Mouse (Mus musculus): ENCODE data around the gene Pnkd. TPM values are rescaled to one million over a fixed set of nuclear protein-coding genes. Genes with fewer than 3 reads are reported as not detected.
A peak's percentile ranks its signal among the peaks of the same experiment; 100 is the strongest.

Gene Pnkd
- polyA plus RNA-seq, 1 experiment from 2014 or later, result 85.3 TPM

DNA sequence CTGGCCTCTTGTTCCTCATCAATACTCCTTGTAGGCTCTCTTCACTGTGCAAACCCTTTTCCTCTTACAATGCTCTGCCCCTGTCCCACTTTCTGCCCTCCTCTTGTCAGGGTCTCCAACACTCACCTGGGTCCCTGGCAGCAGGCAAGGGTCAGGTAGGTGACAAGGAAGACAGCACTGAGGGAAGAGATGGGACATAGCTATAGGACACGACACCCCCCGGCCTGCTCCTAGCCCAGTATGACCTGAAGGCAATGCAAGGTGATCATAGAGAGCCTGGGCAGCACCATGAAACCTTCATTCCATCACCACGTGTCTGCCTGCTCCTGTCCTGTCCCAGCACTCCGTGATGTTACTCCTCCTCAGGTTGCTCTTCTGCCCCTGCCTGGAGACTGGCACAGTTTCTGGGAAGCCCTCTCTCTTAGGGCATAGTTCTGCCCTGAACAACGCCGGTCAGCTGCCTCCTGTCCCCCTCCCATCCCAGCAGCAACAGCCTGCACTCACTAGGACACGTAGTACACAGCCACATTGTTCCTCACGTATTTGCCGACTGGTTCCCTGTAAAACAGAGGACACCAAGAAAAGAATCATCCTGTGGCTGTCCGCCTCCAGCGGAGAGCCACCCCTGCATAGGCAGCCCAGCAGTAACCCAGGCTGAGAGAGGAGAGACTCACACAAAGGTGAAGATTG lies 7.7 kb downstream of the Pnkd start:
- peaks cover 31% of the 10 kb centered on the region for H3K36me3 ChIP-seq
- H3K9ac ChIP-seq (replicated peaks), result no peak overlapping the region
- no peak overlapping the region for H3K4me3 ChIP-seq
- peaks cover 15% of the 10 kb centered on the region for H3K4me1 ChIP-seq
- no peaks in the 10 kb centered on the region for H3K9me3 ChIP-seq
- H3K4me2 ChIP-seq (replicated peaks), result no peak overlapping the region
- no peak for ATAC-seq (ENCODE audit: low FRiP score, low read depth)
- H3K27me3 ChIP-seq, result no peaks in the 10 kb centered on the region
- WGBS, result 89% methylated on average over 11 of the region's 11 CpGs
- H3K27ac ChIP-seq (replicated peaks), result no peak overlapping the region

DNA sequence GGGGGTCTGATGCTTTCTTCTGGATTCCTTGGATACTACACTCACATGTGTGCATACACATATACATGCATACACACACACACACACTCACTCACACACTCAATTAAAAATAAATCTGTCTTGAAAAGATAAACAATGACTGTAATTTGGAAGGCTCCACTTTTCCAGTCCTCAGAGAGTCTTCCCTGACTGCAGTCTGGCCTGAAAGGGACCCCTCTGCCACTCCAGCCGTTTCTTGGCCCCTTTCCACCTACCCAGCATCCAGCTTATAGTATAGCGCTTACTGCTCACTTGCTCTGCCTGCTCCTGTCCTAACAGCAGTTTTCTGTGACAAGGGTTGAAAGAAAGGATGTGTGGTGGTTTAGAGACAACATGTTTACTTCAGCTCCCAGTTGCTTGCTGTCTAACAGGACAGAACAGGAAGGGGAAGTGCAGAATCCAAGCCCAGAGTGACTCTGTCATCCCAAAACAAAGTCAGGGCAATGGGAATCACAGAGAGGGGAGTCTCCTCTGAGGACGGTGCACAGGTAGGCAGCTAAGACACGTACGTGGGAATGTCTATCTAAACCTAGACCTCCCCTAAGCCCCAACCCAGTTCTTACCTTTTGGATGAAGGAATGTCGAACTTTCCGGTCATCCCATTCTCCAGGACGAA lies 8.7 kb downstream of the Pnkd start:
- no peak overlapping the region for H3K9ac ChIP-seq (replicated peaks)
- peaks cover 15% of the 10 kb centered on the region for H3K4me1 ChIP-seq
- no peak overlapping the region for H3K4me3 ChIP-seq
- no peak overlapping the region for H3K27ac ChIP-seq (replicated peaks)
- H3K4me2 ChIP-seq (replicated peaks), result no peak overlapping the region
- 92% methylated on average over 8 of the region's 8 CpGs for WGBS
- no peak for ATAC-seq (ENCODE audit: low FRiP score, low read depth)
- H3K36me3 ChIP-seq, result peaks cover 31% of the 10 kb centered on the region
- H3K27me3 ChIP-seq, result no peaks in the 10 kb centered on the region
- no peaks in the 10 kb centered on the region for H3K9me3 ChIP-seq

DNA sequence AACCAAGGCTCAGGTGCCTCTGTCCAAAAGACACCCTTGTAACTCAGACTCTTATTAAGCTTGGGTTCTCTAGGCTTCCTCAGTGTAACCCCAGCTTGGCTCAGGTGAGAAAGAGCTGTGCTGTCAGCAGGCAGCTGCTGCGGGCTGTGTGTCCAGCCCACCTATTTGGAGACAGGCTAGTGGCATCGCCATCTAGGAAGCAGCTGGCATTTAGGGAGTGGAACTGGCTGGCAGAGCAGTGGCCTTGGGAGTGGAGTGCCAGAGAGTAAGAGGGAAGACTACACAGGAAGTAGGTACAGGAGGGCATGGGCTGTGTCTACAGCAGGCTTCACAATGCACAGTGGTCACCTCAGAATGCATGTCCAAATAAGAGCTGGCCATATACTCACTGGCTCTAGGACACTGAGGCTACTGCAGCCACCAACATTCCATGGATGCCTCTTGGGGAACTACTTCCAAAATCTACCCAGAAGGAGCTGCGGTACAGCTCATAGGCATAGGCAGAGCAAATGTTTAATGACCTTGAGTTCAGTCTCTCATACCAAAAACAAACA lies 9.4 kb downstream of the Pnkd start:
- ATAC-seq (ENCODE audit: low FRiP score, low read depth), result no peak
- peaks cover 24% of the 10 kb centered on the region; the same call in 1 of the 2 replicates for H3K36me3 ChIP-seq
- no peaks in the 10 kb centered on the region for H3K9me3 ChIP-seq
- WGBS, result 91% methylated on average over 3 of the region's 3 CpGs
- no peak overlapping the region for H3K4me3 ChIP-seq
- H3K9ac ChIP-seq (replicated peaks), result no peak overlapping the region
- peaks cover 15% of the 10 kb centered on the region for H3K4me1 ChIP-seq
- H3K27ac ChIP-seq (replicated peaks), result no peak overlapping the region
- no peaks in the 10 kb centered on the region for H3K27me3 ChIP-seq
- no peak overlapping the region for H3K4me2 ChIP-seq (replicated peaks)

DNA sequence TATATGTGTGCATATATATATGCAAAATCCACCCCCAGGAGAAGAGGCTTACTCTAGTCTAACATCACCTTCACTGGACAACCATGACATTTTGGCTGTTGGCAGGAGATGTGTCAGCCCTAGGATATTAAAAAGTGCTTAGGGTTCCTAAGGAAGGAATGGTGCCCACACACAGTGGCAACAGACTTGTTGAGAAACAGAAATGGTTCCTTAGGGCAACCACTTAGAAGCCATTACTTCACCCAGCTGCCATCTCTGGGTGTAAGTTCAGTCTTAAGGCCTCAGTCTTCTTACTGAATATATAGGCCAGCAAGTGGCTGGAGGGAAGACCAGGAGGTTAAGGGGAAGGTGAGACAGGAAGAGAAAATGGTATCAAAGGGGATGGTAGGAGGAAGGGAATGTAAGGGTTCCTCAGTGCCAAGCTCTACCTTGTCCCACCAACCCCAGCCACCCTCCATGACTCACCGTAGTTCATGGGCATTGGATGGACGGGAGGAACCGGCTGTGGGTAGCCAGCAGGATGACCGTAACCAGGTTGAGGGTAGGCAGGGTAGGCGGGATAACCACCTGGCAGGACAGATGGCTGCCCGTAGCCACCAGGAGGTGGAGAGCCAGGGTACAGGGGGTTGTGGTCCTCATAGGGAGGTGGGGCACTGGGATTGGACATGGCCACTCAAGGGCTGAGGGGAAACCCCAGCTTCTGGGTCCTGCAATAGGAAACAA lies 10.2 kb downstream of the Pnkd start:
- H3K27me3 ChIP-seq, result no peaks in the 10 kb centered on the region
- H3K4me2 ChIP-seq (replicated peaks), result 0 out of 2 replicates have a peak overlapping the region, but pooled peaks have one; percentile 27
- peak overlapping the region; percentile 79 for H3K27ac ChIP-seq (replicated peaks)
- peak; percentile 28; the same call in 1 of the 2 replicates for ATAC-seq (ENCODE audit: low FRiP score, low read depth)
- peaks cover 24% of the 10 kb centered on the region; the same call in 1 of the 2 replicates for H3K36me3 ChIP-seq
- H3K9ac ChIP-seq (replicated peaks), result peak overlapping the region; percentile 12; the same call in 1 of the 2 replicates
- H3K4me1 ChIP-seq, result peaks cover 15% of the 10 kb centered on the region
- no peak overlapping the region for H3K4me3 ChIP-seq
- H3K9me3 ChIP-seq, result no peaks in the 10 kb centered on the region
- WGBS, result 89% methylated on average over 6 of the region's 6 CpGs

DNA sequence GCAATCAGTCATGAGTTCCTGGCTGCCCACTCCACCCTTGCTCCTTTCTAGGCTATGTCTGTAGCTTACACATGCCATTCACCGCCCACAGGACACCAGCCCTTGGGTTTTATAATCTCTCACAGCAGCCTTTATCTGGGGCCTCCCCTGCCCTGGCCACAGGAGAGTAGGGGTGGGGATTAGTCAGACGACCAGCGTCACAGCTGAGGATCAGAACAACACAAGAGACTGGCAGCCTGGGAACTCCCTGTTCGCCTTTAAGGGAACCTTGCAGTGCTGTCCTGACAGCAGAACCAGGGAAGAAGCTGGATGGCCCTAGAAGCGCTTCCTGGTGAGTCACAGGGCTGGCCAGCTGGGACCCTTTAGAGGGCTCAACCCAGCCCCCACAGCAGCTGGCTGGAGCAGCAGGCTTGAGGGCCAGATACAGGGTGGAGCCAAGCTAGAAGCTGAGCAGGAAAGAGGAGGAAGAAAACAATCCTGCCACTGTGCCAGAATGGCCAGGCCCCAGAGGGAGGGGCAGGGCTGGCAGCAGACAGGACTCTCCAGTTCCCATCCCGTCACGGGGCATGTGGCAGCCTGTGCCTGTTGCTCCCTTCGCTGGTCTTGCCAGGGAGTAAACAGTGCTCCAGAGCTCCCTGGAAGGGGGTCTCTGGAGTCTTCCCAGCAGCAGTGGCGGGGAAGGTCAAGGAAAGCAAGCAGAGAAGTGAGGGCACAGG lies 10.9 kb downstream of the Pnkd start:
- no peaks in the 10 kb centered on the region for H3K27me3 ChIP-seq
- H3K36me3 ChIP-seq, result peaks cover 16% of the 10 kb centered on the region; the same call in 1 of the 2 replicates
- peaks cover 15% of the 10 kb centered on the region for H3K4me1 ChIP-seq
- H3K27ac ChIP-seq (replicated peaks), result peak overlapping the region; percentile 79
- WGBS, result 20% methylated on average over 9 of the region's 9 CpGs
- ATAC-seq (ENCODE audit: low FRiP score, low read depth), result peak; percentile 76
- no peak overlapping the region for H3K4me3 ChIP-seq
- peak overlapping the region; percentile 27; the same call in 1 of the 2 replicates for H3K4me2 ChIP-seq (replicated peaks)
- no peaks in the 10 kb centered on the region for H3K9me3 ChIP-seq
- H3K9ac ChIP-seq (replicated peaks), result peak overlapping the region; percentile 12

DNA sequence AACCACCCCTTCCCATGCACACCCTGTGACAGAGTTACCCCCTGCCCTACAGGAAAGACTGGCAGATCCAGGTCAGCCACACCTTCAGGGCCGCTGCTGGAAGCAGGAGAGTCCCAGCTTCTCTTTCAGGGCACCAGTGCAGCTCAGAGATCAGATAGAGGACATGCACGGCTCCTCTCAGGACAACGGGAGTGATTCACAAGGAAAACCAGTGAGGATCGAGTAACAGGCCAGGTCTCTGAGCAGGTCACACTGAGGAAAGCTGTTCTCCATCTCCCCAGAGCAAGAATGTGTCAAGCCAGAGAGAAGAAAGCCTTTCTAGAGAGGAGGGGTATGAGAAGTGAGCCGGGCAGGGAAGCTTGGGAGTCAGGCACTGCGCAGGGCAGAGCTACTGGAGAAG lies 11.7 kb downstream of the Pnkd start:
- Histone ChIP-seq H3K9me3 (no peaks in the 10 kb centered on the region), H3K9ac (replicated peaks) (no peak overlapping the region; the same call in 1 of the 2 replicates), H3K4me1 (peaks cover 15% of the 10 kb centered on the region), H3K27ac (replicated peaks) (peak overlapping the region; percentile 79; the same call in 1 of the 2 replicates), H3K36me3 (peaks cover 13% of the 10 kb centered on the region; the same call in 1 of the 2 replicates), H3K27me3 (no peaks in the 10 kb centered on the region), H3K4me2 (replicated peaks) (no peak overlapping the region), H3K4me3 (no peak overlapping the region)
- no peak for ATAC-seq (ENCODE audit: low FRiP score, low read depth)
- 69% methylated on average over 6 of the region's 6 CpGs for WGBS

DNA sequence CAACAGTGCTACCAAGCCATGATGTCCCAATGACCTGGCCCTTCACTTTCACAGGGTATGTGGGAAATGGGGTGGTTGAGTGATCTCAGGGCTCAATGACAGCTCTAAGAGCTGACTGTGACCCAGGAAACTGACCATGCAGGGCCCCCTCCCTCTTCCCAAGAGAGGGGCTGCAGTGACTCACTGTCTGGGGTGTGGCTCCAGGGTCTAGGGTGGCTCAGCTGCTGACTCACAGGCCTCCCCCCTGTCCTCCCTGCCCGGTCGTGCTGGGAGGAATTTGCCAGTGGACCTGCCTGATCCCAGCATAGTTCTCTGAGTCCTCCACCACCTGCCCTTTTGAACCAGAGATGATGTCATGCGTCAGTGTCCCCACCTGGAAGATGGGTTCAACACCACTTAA lies 12.5 kb downstream of the Pnkd start:
- Histone ChIP-seq H3K27ac (replicated peaks) (no peak overlapping the region), H3K36me3 (peaks cover 13% of the 10 kb centered on the region; the same call in 1 of the 2 replicates), H3K9ac (replicated peaks) (no peak overlapping the region), H3K4me3 (no peak overlapping the region), H3K4me2 (replicated peaks) (no peak overlapping the region), H3K27me3 (0 out of 2 replicates have a peak, but pooled peaks cover 3% of the 10 kb centered on the region), H3K9me3 (no peaks in the 10 kb centered on the region), H3K4me1 (peaks cover 15% of the 10 kb centered on the region)
- 66% methylated on average over 3 of the region's 3 CpGs for WGBS
- no peak for ATAC-seq (ENCODE audit: low FRiP score, low read depth)

DNA sequence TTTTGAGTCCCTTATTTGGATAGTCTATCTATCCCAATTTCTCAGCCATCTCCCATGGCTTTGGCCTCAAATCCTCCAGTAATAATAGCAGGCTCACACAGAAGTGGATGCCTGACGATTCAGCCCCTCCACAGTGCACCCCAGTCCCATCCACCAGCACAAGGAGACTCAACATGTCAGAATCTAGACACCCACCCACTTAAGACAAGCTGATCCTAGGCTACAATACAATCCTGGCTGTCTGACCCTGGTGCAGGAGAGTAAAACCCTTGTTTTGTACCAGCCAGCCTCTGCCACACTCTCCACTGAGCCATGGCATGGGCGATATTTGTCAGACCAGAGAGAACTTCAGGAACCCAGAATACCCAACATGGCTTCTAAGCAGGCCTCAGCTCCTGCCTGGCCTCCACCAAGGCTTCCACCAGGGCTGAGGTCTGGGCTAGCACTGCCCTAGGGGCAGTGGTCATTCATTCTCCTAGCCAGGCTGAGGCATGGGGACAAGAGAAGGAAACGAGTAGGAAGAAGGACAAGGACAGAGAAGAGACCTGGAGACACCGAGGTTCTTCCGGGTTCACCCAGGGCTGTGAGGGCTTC lies 13.5 kb downstream of the Pnkd start:
- no peak overlapping the region for H3K9ac ChIP-seq (replicated peaks)
- no peak overlapping the region for H3K27ac ChIP-seq (replicated peaks)
- 84% methylated on average over 5 of the region's 5 CpGs for WGBS

DNA sequence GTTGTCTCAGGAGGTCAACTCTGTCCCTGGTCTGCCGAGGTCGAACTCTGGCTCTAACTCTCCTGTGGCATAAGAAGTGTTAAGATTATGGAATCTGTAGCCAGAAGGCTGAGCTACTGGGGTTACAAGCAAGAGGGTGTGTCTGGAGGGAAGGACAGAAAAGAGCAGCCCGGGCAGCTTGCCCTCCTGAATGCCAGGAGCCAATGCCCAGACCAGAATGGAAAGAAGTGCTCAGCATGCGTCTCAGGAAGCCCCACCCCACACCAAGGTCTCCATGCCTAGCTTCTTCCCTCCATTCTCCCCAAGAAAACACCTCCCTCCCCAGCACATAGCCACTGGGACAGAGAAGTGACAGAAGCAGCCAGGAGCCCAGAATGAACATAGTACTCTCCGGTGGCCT lies 14.3 kb downstream of the Pnkd start:
- no peak overlapping the region for H3K27ac ChIP-seq (replicated peaks)
- no peak overlapping the region for H3K9ac ChIP-seq (replicated peaks)
- ATAC-seq (ENCODE audit: low FRiP score, low read depth), result no peak
- peaks cover 17% of the 10 kb centered on the region for H3K27me3 ChIP-seq
- H3K4me2 ChIP-seq (replicated peaks), result no peak overlapping the region
- H3K36me3 ChIP-seq, result peaks cover 4% of the 10 kb centered on the region; the same call in 1 of the 2 replicates
- WGBS, result 79% methylated on average over 5 of the region's 5 CpGs
- no peak overlapping the region for H3K4me3 ChIP-seq
- H3K9me3 ChIP-seq, result no peaks in the 10 kb centered on the region
- H3K4me1 ChIP-seq, result peaks cover 23% of the 10 kb centered on the region

More for the DNA sequence above, 13.5 kb downstream of the Pnkd start:
- Histone ChIP-seq H3K4me3 (no peak overlapping the region), H3K27me3 (peaks cover 10% of the 10 kb centered on the region; the same call in 1 of the 2 replicates), H3K4me1 (peaks cover 16% of the 10 kb centered on the region), H3K4me2 (replicated peaks) (no peak overlapping the region), H3K36me3 (peaks cover 8% of the 10 kb centered on the region; the same call in 1 of the 2 replicates), H3K9me3 (no peaks in the 10 kb centered on the region)
- ATAC-seq (ENCODE audit: low FRiP score, low read depth), result no peak

DNA sequence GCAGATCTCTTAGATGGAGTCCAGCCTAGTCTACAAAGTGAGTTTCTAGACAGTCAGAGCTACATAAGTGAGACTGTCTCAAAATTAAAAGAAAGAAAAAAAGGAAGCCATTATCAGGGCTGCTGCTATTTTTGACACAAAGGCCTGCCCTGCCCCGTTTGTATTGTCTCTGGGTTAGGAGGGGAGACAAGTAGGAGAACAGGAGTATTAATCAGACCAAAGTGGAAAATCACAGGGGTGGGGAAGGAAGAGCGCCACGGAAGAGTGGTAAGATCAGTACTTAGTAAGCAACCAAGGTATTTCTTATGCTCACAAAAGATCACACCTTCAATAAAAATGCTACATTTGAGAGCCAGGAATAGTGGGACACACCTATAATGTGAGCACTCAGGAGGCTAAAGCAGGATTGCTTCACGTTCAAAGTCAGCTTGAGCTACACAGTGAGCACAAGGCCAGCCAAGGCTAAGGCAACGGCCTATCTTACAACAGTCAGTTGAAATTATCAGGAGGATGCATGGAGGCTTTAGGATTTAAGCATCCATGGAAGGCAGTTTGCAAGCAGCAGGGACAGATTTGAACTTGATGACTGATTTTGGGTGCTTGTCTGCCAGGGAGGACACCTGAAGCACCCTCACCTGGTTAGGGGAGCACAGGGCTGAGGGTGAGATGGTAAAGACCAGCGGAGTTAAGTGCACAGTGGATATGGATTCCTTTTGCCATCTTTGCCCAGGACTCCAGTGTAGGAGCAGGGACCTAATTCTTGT lies 15.8 kb downstream of the Pnkd start:
- H3K4me2 ChIP-seq (replicated peaks), result no peak overlapping the region
- H3K27ac ChIP-seq (replicated peaks), result no peak overlapping the region
- peaks cover 4% of the 10 kb centered on the region; the same call in 1 of the 2 replicates for H3K36me3 ChIP-seq
- no peak overlapping the region for H3K4me3 ChIP-seq
- peaks cover 17% of the 10 kb centered on the region for H3K4me1 ChIP-seq
- no peak overlapping the region for H3K9ac ChIP-seq (replicated peaks)
- WGBS, result 90% methylated on average over 6 of the region's 6 CpGs
- no peak for ATAC-seq (ENCODE audit: low FRiP score, low read depth)
- no peaks in the 10 kb centered on the region for H3K9me3 ChIP-seq
- peaks cover 23% of the 10 kb centered on the region for H3K27me3 ChIP-seq

Data from midbrain, embryonic 12.5 days (tissue).